In the genomic region with DNA sequence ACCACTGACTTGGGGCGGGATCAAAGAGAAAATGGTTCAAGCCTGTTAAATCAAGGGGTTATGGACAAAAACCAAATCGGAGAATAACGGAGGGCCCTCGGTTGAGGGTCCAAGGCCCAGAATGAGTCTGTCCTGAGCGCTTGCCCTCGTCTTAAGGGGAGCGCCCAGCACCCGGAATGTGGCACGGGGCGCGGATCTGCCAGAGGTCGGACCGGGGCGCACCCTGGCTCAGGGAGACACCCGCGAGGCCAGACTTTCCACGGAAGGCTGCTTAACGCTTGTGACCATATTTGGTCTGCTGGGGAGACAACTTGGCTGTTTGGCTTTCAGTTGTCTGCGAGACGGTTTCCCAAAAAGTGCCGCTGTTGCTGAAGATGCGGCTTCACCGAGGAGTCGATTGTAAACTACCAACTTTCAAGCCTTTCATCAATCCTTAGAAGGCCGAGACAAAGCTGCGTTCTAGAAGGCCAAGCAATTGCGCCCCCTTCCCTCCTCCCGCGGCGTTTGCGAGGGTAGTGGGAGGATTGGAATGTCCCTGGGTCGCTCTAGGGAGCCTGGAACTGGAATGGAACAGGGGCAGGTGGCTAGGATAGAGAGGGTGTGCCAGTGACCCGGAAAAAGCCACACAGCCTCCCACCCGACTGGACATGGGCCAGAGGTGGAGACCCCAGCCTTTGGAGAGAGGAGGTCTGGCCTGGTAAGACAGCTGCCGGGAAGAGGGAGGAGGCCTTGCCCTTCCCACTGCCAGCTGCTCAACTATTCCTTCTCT, we compare ENCODE assay signal across 8 mouse cellular contexts. TPM values are rescaled to one million over a fixed set of nuclear protein-coding genes. Genes with fewer than 3 reads are reported as not detected.
A peak's percentile ranks its signal among the peaks of the same experiment; 100 is the strongest.
DNase-seq lines count a peak whose midpoint lies in the region; ATAC-seq and TF ChIP-seq lines count a peak whose summit lies in the region.

No protein-coding gene starts in this region.

- no peak for TF ChIP-seq POLR2A in brain, embryonic 14.5 days (IDR thresholded peaks at IDR 0.05; ENCODE audit: borderline replicate concordance, extremely low read depth, insufficient read depth, insufficient read length, poor library complexity, severe bottlenecking)
- no peak for TF ChIP-seq POLR2A in limb, embryonic 14.5 days (IDR thresholded peaks at IDR 0.05; ENCODE audit: borderline replicate concordance, extremely low read depth, insufficient read depth, insufficient read length)

- H3K9me3 ChIP-seq in erythroblast, embryonic 14.5 days (ENCODE audit: control insufficient read depth, low read length) = no peaks in the 10 kb centered on the region
- H3K9me3 ChIP-seq in hindbrain, embryonic 13.5 days = no peaks in the 10 kb centered on the region
- H3K9me3 ChIP-seq in limb, embryonic 14.5 days (ENCODE audit: control insufficient read depth, low read length) = no peaks in the 10 kb centered on the region
- H3K9me3 ChIP-seq in midbrain, embryonic 16.5 days (replicated peaks; ENCODE audit: control insufficient read depth, low read length, poor library complexity, severe bottlenecking) = no peaks in the 10 kb centered on the region

- peaks cover 40% of the 10 kb centered on the region for H3K27me3 ChIP-seq in erythroblast, embryonic 14.5 days (ENCODE audit: control insufficient read depth)
- 0 out of 2 replicates have a peak, but pooled peaks cover 5% of the 10 kb centered on the region for H3K27me3 ChIP-seq in hindbrain, embryonic 13.5 days
- no peaks in the 10 kb centered on the region for H3K27me3 ChIP-seq in limb, embryonic 14.5 days (ENCODE audit: control insufficient read depth, insufficient read depth, low read length)
- no peaks in the 10 kb centered on the region for H3K27me3 ChIP-seq in midbrain, embryonic 16.5 days (ENCODE audit: control insufficient read depth, insufficient read depth, low read depth, low read length)

- no peak for ATAC-seq in erythroblast, adult 5-6 weeks (replicated peaks; ENCODE audit: low FRiP score, poor library complexity, severe bottlenecking)
- peak; percentile 65 for ATAC-seq in hindbrain, embryonic 13.5 days (ENCODE audit: low FRiP score)
- ATAC-seq in limb, embryonic 14.5 days (ENCODE audit: low FRiP score, low read depth) = peak; percentile 47
- ATAC-seq in midbrain, embryonic 16.5 days = peak; percentile 59

- no peaks in the 10 kb centered on the region; the same call in 1 of the 2 replicates for H3K4me1 ChIP-seq in erythroblast, embryonic 14.5 days (ENCODE audit: control insufficient read depth)
- H3K4me1 ChIP-seq in hindbrain, embryonic 13.5 days (replicated peaks) = peaks cover 21% of the 10 kb centered on the region
- H3K4me1 ChIP-seq in limb, embryonic 14.5 days (ENCODE audit: control insufficient read depth, insufficient read depth, low read length) = peaks cover 32% of the 10 kb centered on the region
- H3K4me1 ChIP-seq in midbrain, embryonic 16.5 days (ENCODE audit: control insufficient read depth, insufficient read depth, low read length) = no peaks in the 10 kb centered on the region

- no peaks in the 10 kb centered on the region for H3K36me3 ChIP-seq in erythroblast, embryonic 14.5 days (ENCODE audit: control insufficient read depth)
- no peaks in the 10 kb centered on the region for H3K36me3 ChIP-seq in hindbrain, embryonic 13.5 days
- H3K36me3 ChIP-seq in limb, embryonic 14.5 days (ENCODE audit: control insufficient read depth, insufficient read depth, low read length) = 0 out of 2 replicates have a peak, but pooled peaks cover 4% of the 10 kb centered on the region
- H3K36me3 ChIP-seq in midbrain, embryonic 16.5 days (ENCODE audit: control insufficient read depth, insufficient read depth, low read length) = no peaks in the 10 kb centered on the region

- H3K4me3 ChIP-seq in erythroblast, embryonic 14.5 days (replicated peaks) = peak overlapping the region; percentile 54
- peak overlapping the region; percentile 74 for H3K4me3 ChIP-seq in hindbrain, embryonic 13.5 days
- H3K4me3 ChIP-seq in limb, embryonic 14.5 days (replicated peaks; ENCODE audit: low read length) = peak overlapping the region; percentile 68
- peak overlapping the region; percentile 50 for H3K4me3 ChIP-seq in midbrain, embryonic 16.5 days (ENCODE audit: low read depth, low read length)

- DNase-seq in brain, embryonic 14.5 days (ENCODE audit: low read depth) = peak; percentile 76
- DNase-seq in frontal cortex, postnatal 25 days (ENCODE audit: low spot score in 2 of 2) = peak; percentile 5 to 8
- DNase-seq in limb, embryonic 14.5 days (ENCODE audit: low spot score) = peak; percentile 80
- peak; percentile 77 for DNase-seq in urinary bladder, adult 2 months (ENCODE audit: low spot score)

- peak; percentile 30; the same call in 1 of the 2 replicates for TF ChIP-seq CTCF in brain, embryonic 14.5 days (IDR thresholded peaks at IDR 0.05; ENCODE audit: borderline replicate concordance, extremely low read depth, insufficient read depth, insufficient read length)

- H3K9ac ChIP-seq in hindbrain, embryonic 13.5 days = peak overlapping the region; percentile 77
- H3K9ac ChIP-seq in limb, embryonic 14.5 days (ENCODE audit: low read depth, low read length, severe bottlenecking) = peak overlapping the region; percentile 79
- H3K9ac ChIP-seq in midbrain, embryonic 16.5 days (ENCODE audit: low read depth, low read length) = peak overlapping the region; percentile 72

- H3K4me2 ChIP-seq in hindbrain, embryonic 13.5 days = peak overlapping the region; percentile 97
- H3K4me2 ChIP-seq in limb, embryonic 14.5 days (replicated peaks; ENCODE audit: low read depth, low read length, severe bottlenecking) = peak overlapping the region; percentile 82
- peak overlapping the region; percentile 99 for H3K4me2 ChIP-seq in midbrain, embryonic 16.5 days (ENCODE audit: low read length)

- H3K27ac ChIP-seq in hindbrain, embryonic 13.5 days = peak overlapping the region; percentile 76
- H3K27ac ChIP-seq in limb, embryonic 14.5 days (replicated peaks; ENCODE audit: low read depth, low read length) = peak overlapping the region; percentile 93
- peak overlapping the region; percentile 71 for H3K27ac ChIP-seq in midbrain, embryonic 16.5 days (ENCODE audit: low read length)

- WGBS in hindbrain, embryonic 13.5 days = under 1% methylated on average over 35 of the region's 35 CpGs
- WGBS in limb, embryonic 14.5 days = under 1% methylated on average over 35 of the region's 35 CpGs
- WGBS in midbrain, embryonic 16.5 days = 0% methylated on average over 35 of the region's 35 CpGs

RNA-seq across cellular contexts. Expression of gene Wwtr1, which starts 0.5 kb away (rescaled TPM):
- polyA plus RNA-seq in erythroblast, embryonic 14.5 days (2012) = not detected in 2 replicates
- not detected in 2 replicates for total RNA-seq in erythroblast, adult 5-6 weeks (2015; ENCODE audit: low replicate concordance)
- not detected in 2 replicates for total RNA-seq in erythroblast, adult 5-6 weeks (2017; ENCODE audit: low replicate concordance)
- 19.6 and 20.6 TPM in 2 replicates for polyA plus RNA-seq in brain, embryonic 14.5 days (2012; rRNA removed)
- 9.6 and 9.9 TPM in 2 replicates for polyA plus RNA-seq in hindbrain, embryonic 13.5 days (2015; fragmentation: Nextera tagmentation; extraction: Ambion mirVana)
- 54.2 and 57.9 TPM in 2 replicates for polyA plus RNA-seq in limb, embryonic 14.5 days (2012; rRNA removed)
- 34.5 and 34.6 TPM in 2 replicates for polyA plus RNA-seq in limb, embryonic 14.5 days (2014; fragmentation: Nextera tagmentation; extraction: Ambion mirVana)
- polyA plus RNA-seq in midbrain, embryonic 16.5 days (2015; fragmentation: Nextera tagmentation; extraction: Ambion mirVana) = 5.8 and 6.4 TPM in 2 replicates
- polyA plus RNA-seq in urinary bladder, adult 2 months (2012; rRNA removed) = 63.4 and 70.5 TPM in 2 replicates

Comparison
In these comparisons a context has a peak if more than half of its experiments do, and no peak if none do; other contexts are left out.
1. DNase-seq: peak in every context shown above with its lines; median percentile 80 in limb, embryonic 14.5 days; 77 in urinary bladder, adult 2 months; 76 in brain, embryonic 14.5 days; 6 in frontal cortex, postnatal 25 days.